Mouse (Mus musculus) lung, adult 2 months (tissue): ENCODE data around the gene Wbp4.

ENCODE experiments used
- CTCF ChIP-seq: fragments of 200-500 bp; IDR thresholded peaks from 2 replicates; pipeline ENCODE4 v1.5.1; 2011; ENCODE audit warnings: mild to moderate bottlenecking, low read length, control low read depth; ENCODE audit not compliant: insufficient read depth
- POLR2A ChIP-seq: fragments of 200-500 bp; IDR thresholded peaks from 2 replicates; pipeline ENCODE4 v1.6.1; 2011; ENCODE audit warnings: low read depth, mild to moderate bottlenecking, control low read depth, low read length, borderline replicate concordance; ENCODE audit errors: extremely low read depth

DNA sequence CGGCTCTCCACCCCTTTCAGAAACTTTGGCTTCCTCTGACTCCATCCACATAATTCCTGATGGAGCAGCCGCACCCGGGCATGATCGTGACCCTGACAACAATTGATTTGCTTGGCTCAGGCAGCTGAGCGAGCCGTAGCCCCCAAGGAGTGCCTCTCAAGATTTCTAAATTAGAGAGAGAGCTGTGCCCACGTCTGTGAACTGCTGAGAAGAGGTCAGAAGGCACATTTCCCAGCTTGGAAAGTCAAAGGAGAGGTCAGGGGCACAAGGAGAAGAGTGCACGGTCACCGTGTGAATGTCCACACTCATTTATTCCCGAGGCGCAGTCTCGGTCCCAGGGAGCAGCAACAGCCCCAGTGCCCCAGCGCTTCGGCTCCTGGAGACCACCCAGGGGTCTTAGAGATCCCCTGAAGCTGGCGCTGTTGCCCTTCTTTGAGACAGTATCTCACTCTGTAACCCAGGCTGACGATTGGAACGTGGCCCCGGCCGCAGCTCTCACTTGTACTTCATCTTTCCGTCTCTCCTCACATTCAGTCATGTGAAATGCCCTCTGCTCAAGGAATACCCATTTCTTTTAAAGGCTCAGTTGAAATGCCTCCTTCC lies 61.1 kb downstream of the Wbp4 start:
- TF ChIP-seq CTCF (no peak), POLR2A (no peak)
